Mouse (Mus musculus): ENCODE data around the gene Ddx60.

DNA sequence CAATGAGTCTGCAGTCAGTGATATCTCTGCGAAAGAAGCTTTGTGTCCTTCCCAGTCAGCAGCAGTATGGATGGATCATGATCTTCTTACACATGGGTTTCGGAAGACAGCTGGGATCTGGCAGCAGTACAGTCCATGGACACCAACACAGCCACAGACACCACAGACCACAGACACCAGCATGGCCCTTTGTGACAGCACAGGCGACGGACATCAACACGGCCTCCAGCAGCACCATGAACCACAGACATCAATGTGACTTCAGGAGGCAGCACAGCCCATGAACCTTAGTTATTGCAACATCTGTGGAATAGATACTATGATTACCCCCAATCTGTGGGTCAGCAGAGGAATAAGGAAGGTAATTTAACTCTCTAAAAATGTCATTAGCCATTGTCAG is 15.1 kb upstream of the Ddx60 start:
- TF ChIP-seq CTCF (IDR thresholded peaks at IDR 0.05; ENCODE audit: control insufficient read depth, insufficient read depth, insufficient replicate concordance, low read depth, low read length) (no peak), POLR2A (IDR thresholded peaks at IDR 0.05; ENCODE audit: control insufficient read depth, low read depth, low read length) (peak; percentile 44; the same call in 1 of the 2 replicates)
